Mouse (Mus musculus): ENCODE measurements around the gene Stard13.

Stard13 gene

DNA sequence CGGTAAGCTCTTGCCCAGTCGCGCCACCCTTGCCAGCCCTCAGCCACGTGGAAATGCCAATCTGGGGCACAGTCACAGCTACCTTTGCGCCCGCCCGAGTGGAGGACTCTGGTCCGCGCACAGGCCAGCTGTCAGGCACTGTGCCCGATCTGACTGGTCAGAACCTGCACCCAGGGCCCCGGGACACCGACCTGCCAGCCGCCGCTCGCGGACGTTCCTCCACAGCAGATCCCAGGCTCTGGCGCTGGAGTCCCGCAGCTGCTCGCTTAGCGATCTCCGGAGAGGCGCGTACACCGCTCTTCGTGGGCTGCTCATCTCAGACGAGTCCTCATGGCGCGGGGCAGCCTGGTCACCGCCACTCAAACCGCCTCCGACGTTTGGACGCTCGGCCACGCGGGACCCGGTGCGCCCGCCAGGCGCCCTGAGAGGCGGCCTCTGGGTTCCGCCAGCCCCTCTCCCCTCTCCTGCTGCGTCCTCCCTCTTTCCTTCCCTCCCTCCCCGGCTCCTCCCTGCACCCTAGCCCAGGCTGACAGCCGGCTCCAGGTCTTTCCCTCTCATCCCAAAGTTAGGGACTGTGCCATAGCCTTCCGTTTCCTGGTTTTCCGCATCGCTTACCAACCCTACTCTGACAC lies at the start of gene Stard13:
Stard13 (minus strand) TSS at position 437 of the 632 bp plus-strand sequence.
- DNase-seq (ENCODE audit: low spot score), result peak; percentile 34

DNA sequence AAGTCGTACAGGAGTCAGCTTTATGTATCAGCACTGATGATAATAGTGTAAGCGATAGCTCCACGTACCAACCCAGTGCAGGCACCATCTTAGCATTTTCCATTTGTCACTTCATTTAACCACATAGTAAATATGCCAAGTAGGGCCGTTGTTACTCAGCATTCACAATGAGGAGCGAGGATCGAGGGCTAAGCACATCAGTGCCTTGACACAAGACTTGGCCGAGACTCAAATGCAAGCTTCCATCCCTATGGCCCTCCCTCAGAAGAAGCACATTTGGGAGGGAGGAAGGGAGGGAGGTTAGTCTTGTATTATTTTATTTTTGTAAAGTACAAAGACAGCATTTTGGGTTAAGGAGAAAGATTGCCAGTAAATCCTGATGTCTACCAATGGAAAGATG lies 45.9 kb upstream of the Stard13 start:
- no peak for DNase-seq (ENCODE audit: low spot score)

DNA sequence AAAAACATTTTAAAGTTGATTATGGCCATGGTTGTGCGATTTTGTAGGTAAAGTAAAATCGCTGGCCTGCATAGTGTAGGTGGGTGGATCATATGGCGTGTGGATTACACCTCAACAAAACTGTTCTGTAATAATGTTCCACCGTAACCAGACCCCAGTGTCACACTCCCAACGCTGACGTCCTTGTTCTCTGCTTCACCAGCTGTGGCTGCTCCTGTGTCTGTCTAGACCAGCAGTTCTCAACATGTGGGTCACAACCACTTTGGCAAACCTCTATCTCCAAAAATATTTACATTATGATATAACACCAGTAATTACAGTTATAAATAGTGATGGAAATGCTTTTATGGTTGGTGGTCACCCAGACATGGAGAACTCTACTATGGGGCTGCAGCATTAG lies 44.3 kb upstream of the Stard13 start:
- DNase-seq (ENCODE audit: low spot score), result no peak

DNA sequence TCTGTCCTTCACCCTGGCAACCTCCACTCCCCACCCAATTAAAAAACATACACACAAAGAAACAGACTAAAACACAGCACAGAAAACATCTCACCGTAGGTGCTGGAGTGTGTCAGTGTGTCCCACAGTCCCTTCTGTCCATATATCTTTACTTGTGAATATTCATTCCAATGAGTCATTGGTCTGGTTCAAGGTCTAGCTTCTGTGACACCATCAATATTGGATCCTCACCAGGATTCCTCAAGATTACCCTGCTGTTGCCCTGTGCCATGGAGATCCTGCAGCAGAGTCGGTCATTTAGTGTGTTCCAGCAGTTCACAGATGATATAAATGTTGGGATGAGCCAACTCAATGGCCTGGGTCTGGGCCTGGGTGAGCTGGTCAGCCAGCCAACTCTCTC lies 42.4 kb upstream of the Stard13 start:
- DNase-seq (ENCODE audit: low spot score), result no peak

DNA sequence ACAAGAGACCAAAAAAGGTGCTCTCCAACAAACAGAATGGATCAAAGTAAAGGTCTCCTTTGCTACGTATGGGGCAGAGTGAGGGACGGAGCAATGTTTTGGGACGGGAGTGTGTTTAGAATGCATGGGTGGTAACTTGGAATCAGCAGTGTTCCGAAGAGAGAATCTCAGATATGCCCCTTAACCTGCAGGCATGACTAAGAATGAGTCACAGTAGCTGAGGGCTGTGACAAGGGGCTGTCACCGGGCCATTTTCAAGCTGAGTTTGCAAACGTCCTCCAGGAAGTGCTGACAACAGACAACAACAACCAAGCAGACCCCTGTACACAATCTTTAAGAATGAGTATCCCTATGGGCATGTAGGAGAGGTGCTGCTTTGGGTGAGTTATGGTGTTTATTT lies 40.6 kb upstream of the Stard13 start:
- DNase-seq (ENCODE audit: low spot score), result no peak

DNA sequence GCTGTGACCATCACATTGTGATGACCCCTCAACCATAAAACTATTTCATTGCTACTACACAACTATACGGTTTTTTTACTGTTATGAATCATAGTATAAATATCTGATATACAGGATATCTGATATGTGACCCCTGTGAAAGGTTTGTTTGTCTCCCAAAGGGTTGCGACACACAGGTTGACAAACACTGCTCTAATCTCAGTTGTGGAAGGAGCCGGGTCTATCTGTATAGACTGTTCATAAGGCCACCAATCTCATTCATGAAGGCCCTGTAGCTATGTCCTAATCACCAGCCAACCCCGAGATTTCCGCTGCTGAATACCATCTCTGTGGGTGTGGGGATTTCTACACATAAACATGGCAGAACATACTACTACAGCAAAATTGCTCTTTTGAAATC lies 37.2 kb upstream of the Stard13 start:
- no peak for DNase-seq (ENCODE audit: low spot score)

DNA sequence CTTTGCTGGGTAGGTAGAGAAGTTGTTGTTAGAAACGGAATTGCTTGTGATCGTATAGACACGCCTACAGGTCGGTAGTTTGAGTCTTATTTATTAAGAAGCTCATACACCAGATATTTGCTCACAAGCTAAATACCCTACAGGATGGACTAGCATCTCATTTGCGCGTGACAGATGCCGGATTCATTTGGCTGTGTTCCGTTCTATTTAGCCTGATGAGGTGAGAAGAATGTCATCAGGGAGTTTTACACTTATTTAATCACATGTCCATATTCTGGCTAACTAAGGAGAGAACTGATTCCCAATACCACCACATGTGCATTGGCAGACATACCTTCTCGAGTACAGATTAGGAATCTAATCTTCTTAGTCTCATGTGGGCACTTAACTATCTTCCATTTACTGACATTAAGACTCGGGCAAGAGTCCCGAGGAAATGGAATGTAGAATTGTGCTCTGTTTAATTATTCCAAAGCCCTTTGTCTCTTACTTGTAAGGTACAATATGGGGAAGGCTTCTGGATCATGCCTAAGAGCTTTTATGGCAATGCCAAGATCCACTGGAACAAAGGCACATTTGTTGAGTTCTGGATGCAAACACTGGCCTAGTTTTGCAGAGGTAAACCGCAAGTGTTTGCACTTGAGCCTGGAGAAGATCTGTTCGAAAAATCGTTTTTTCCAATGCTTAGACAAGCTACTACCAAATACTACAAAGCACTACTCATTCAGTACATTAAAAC lies 33.4 kb upstream of the Stard13 start:
- no peak for DNase-seq (ENCODE audit: low spot score)

DNA sequence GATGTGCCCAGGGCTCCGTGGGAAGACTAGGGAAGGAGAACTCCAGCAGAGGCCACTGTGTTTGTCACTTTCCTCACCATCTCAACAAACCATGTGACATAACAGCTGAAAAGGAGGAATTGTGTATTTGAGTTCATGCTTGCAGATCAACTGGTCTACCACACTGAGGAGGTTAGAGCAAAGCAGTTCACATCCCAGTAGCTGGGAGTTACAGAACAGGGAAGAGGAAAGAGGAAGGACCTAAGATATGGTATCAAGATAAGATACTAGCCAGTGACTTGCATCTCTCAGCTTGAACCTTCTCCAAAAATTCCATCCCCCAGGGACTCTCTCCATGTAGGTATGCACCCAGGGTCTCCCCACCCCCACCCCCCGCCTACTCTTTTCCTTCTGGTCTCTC lies 27.9 kb upstream of the Stard13 start:
- DNase-seq (ENCODE audit: low spot score), result no peak

DNA sequence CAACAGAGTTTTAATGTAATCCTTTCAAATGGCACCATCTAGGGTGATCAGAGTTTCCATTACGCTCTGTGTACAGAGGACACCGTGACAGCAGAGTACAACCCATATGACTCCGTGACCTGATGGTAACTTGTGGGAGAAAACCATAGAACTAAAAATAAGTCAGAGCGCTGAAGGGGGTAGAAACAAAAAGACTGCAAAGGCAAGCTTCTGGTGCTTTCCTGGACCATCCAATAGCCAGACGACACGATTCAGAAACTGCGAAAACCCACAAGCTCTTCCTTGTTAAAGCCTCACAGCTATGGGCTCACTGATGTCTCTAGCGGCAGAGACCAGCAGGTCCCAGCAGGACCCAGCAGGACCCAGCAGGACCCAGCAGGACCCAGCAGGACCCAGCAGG lies 18.6 kb upstream of the Stard13 start:
- DNase-seq (ENCODE audit: low spot score), result no peak

DNA sequence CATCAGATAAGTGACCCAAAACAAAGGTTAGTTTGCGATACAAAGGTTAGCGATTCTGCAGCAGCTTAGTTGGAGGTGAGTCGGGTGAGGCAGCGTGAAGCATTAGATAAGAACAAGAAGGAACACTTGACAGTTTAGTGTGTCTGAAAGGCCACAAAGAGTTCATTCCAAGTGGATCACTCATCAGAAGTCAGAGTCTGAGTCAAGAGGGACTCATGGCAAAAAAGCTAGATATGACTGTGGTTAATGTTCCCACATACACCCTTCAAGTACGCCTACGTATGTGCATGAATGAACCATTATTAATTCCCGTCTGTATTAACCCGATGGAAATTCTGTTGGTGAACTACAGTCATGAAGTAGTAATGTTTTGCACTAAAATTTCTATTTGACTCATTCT lies 18.0 kb upstream of the Stard13 start:
- DNase-seq (ENCODE audit: low spot score), result no peak

DNA sequence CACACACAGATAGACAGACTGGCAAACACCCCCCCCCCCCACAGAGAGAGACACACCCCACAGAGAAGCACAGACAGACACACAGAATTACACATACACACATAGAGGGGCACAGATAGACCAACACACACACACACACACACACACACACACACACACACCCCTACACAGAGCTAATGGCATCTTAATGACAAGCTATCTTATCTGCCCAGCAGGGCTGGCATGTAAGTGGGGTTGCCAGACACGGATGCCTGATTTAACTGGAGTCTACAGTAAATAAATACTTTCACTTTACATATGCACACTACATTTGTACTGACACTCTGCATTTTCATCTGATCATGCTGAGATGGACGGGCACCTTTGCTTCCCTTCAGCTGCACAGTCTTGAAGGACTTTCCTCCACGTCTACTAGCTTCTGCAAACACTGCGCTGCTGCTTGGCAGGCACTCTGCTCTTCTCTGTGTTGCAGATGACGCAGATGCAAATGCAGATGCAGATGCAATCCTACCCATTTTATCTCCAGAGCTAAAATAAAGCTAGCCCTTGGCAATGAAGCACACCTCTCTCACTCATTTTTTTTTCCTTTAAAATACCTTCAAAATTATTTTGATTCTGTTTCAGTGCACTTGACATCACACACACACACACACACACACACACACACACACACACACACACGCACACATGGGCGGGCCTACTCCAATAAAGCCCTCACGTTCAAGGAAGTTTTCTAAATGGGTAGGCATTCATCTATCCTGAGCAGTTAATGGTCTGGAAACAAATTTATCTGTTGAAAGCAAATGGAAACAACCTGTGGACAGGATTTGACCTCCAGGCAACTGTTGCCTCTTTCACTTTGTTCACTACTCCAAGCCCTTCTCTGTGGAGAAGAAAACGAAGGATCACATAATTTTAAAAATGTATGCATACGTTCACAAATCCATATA lies 15.3 kb upstream of the Stard13 start:
- DNase-seq (ENCODE audit: low spot score), result no peak

DNA sequence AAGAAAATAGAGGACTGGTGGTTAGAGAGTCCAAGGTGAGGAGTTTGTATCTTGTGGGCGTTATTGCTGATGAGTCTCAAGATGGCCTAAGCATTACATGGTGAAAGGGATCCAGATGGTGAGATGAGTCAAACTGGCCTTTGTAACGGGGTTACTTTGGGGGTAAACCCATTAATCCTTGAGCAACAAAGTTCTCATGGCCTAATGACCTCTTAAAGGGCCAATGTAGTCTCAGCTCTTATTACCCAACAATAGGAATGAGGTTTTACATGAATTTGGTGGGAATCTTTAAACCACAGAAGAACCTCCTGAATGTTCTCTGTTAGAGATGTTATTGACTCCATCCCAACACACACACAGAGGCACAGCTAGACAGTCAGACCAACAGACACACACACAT lies 14.4 kb upstream of the Stard13 start:
- no peak for DNase-seq (ENCODE audit: low spot score)

DNA sequence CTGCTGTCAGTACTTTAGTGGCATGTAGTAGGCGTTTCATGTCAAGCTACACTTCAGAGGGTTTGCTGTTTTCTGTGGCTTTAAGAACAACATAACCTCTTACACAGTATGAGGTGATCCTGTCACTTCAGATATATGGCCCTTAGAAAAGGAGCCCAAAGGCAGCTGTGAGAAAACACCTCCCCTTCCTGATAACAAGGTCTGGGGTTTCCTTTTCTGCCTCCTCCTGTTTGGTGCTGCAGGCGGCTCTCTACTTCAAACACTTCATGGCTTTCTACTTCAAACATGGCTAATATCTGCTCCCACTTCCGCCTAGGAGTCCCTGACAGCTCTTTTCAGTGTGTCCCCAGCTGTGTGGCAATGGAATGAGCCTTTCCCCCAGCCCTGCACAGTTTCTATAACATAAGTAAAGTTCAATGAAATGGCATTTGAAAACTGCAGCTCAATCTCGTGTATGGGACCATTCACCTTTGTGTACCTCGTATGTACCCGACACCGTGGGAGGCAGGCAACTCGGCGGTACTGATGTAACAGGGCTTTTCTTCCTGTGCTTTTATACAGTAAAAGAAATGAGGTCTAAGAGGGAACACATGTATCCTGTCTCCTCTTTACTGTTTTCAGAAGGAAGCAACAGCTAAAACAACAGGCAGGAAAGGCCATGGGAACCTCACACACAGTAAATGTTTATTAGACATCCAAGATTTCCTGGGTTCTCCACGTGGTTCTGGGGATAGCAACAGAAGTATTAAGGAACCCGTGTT lies 13.7 kb upstream of the Stard13 start:
- peak; percentile 37 for DNase-seq (ENCODE audit: low spot score)

DNA sequence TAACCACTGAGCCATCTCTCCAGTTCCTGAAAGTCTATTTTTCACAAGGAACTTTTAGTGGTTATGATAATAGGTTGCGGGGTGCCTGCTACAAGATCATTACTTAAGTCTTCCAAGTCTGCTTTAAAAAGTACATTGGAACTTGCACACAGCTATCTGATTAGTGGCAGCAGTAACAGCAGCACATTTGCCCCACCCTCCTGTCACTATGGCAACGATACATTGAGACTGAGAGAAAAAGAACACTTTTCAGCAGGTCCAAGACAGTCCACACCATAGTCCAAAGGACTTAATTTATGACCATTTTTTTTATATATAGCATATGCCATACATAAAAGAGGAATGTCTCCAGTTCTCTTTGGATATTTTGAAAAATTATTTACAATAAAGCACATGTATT lies 12.7 kb upstream of the Stard13 start:
- DNase-seq (ENCODE audit: low spot score), result no peak

DNA sequence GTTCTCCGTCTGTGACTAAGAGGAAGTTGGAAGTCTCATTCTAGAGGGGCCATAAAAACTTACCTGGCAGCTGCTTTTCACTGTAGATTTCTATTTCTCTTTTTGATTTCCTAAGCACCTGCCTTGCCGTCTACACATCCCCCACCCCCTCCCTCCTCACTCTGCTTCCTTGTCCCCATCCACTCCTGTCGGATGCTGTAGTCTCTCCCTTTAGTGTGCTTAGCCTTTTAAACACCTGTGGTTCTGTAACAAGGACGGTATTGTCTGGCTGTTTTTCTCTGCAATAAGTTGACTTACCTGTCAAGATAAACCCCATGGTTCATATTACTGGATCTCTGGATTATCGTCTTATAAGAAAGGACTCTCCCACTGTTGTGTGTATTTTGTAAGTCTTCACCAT lies 11.9 kb upstream of the Stard13 start:
- DNase-seq (ENCODE audit: low spot score), result no peak

DNA sequence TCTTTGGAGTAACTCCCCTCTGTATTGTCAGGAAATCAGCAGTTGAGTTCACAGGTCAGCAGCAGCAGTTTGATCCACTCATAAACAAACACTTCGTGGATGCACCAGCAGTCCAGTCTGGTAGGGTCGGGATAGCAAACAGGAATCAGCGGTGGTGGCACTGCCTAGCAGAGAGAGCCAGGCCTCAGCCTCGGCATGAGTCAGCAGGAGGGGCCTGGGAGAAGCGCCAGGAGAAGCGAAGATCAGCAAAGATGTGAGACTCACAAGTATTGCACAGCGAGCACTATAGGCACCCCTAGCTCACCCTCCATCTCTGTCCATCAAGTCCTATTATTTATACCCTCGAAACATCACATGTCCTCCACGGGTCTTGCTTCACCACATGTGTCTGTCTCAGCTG lies 5.1 kb upstream of the Stard13 start:
- no peak for DNase-seq (ENCODE audit: low spot score)

DNA sequence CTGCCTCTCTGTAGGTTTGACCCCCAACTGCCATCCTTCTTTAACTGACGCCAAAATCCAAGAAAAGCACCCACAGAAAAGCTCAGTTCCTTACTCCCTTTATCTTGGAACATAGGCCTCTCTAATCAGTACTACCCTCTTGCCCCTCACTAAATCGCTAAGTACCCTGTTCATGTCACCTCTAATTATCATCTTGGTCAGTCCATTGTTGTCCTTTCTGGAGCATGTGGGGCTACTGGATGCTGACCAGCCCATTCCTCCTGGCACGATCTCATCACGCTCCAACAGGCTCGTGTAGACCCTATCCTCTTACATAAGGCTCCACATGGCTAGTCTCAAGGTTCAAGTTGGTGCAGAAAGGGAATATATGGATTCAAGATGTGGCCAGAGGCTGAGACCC lies 2.8 kb upstream of the Stard13 start:
- DNase-seq (ENCODE audit: low spot score), result no peak

DNA sequence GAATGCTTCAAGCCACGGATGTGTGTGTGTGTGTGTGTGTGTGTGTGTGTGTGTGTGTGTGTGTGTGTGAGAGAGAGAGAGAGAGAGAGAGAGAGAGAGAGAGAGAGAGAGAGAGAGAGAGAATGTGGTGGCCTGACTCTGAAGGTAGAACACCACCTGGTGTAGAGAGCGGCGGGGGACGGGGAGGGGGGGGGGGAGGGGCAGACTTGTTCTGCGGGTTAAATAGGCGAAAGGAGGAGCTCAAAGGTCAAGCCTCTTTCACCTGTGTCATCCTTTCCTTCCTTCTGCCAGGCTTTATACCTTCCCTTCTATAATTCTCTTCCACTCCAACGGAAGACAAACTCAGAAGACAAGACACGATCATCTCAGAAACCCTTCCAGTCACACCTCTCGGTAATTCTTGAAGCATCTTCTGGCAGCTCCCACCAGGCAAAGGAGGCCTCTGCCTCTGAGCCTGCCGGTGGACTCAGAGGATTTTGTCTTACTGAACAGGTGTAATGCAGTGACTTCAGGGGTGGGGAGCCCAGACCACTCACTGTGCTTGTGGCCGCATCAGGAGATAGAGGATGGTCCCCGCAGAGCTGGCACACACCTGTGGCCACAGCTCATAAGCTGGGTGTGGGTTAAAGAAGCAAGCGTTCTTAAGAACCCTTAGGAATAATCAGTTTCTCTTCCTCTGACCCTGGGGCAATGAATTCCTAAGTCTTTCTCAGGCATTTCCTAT lies 898 bp downstream of the Stard13 start:
- no peak for DNase-seq (ENCODE audit: low spot score)

DNA sequence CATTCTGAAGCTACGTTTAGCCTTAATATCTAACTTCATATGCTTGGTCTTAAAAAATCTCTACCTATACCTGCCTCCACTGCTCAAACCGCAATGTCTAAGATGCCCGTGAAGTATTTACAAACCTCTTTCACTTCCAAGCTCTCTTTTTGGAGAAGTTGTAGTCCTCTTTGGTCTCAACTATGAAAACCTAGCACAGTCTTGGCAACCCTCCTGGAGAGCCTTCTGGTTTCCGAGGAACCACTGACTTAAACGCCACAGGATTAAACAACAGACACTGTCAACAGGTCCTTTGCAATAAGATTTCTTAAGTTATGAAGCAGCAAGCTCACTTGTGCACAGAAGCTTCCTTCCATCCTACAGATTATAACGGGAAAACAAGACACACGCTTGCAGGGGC lies 1.8 kb downstream of the Stard13 start:
- DNase-seq (ENCODE audit: low spot score), result no peak

DNA sequence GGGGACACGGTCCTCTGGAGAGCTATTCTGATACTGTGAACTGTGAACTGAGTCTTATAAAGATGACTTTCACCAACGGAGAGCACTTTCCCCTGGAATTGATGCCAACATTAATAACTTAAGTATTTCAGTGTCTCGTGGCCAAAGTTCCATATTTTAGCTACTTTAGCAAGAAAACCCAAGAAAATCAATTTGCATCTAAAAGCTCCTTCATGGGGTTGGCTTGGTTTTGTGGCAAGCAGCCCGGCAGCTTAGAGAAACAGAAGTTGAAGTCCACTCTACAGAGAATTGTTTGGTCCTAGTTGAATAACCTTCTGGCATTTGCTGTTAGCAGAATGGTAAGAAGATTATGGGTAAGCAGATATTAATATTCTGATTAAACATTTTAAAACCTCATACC lies 2.2 kb downstream of the Stard13 start:
- DNase-seq (ENCODE audit: low spot score), result no peak

DNA sequence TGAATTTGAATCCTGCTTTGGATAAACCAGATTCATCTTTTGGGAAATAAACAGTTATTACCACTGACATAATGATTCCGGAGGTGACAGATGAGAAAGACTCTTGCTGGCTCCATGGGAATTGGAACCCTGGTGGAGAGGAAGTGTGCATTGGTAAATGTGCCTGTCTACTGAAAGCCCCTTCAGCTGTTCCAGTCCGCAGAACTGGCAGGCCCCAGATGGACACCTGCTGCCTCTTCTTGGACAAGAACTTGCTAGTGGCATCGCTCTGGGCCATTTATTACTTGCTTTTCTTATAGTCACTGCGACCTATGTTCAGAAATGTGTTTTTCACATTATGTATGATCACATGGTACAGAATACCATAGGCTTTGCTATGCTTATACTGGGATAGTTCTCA lies 3.2 kb downstream of the Stard13 start:
- no peak for DNase-seq (ENCODE audit: low spot score)

All from lung, postnatal 25 days (tissue).